Mouse (Mus musculus): Measurements from ENCODE around the gene Gnb1. TPM values are rescaled to one million over a fixed set of nuclear protein-coding genes. Genes with fewer than 3 reads are reported as not detected.
"Not testable (repeated sequence)": the region's sequence is repeated elsewhere in the genome, so short reads cannot be mapped to it uniquely, and the experiment has no call there.

The Gnb1 gene
- total RNA-seq, 2 experiments from 2014 or later: 918 to 924 TPM

DNA sequence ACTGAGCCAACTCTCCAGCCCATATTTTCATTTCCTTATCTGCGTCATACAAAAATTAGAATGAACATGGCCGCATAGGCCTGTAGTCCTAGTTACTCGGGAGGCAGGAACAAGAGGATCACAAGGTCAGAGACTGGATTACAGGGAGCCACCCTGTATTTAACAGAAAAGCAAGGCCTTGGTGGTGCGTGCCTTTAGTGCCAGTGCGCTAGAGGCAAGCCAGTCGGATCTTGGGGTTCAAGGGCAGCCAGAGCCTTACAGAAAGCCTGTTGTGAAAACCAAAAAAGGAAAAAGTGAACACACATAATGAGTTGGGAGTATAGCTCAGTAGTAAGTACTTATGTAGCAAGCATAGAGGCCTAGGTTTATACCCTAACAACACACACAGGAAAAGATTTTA is 78.7 kb downstream of the Gnb1 start:
- intact Hi-C loops (cut with DNase I): loop anchor here (2.0 kb wide), 1 partner anchor 89 kb away; no protein-coding TSS in a partner anchor

DNA sequence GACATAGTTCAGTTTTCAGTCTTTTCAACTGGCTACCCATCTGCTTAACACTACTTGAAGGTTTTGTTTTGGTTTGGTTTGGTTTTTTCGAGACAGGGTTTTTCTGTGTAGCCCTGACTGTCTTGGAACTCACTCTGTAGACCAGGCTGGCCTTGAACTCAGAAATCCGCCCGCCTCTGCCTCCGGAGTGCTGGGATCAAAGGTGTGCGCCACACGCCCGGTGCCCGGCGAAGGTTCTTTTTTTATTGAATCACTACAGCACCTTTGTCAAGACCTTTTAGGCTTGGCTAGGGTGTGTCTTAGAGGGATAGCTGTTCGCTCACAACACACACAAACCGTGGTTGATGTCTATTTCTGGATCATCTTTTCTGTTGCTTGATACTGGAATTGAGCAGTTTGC is 79.2 kb downstream of the Gnb1 start:
- DNase-seq (ENCODE audit: low spot score in 2 of 2); intact Hi-C loops (cut with DNase I): not testable (repeated sequence)

More for the DNA sequence above, 78.7 kb downstream of the Gnb1 start:
- DNase-seq (ENCODE audit: low spot score in 2 of 2): no peak

DNA sequence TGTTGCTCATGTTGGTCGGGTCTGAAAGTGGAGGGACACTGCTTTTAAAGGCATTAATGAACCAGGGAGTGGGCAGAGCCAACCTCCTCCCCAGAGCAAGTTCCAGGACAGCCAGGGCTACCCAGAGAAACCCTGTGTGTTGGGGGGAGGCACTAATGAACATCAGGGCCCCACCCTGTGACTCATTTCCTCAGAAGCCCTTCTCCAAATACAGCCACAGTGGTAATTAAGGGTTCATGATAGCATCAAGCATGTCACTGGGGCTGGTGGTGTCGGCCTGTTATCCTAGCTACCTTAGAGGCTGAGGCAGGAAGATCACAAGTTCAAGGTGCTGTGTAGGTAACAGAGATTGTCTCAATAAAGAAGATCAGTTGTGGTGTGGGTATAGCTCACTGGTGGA is 80.3 kb downstream of the Gnb1 start:
- no peak for DNase-seq (ENCODE audit: low spot score in 2 of 2)
- intact Hi-C loops (cut with DNase I): no loop called here

DNA sequence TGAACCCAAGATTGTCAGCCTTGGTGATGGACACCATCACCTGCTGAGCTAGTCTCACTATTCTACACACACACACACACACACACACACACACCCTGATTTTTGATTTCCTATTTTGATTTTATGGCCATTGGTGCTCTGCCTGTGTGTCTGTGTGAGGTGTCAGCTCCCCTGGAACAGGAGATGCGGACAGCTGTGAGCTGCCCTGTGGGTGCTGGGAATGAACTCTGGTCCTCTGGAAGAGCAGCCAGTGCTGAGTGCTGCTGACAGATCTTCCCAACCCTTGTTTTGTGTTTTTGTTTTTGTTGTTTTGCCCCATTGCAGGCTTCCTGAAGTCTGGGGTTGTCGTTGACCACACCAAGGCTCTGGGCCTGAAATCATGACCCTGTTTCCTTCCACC is 82.0 kb downstream of the Gnb1 start:
- no peak for DNase-seq (ENCODE audit: low spot score in 2 of 2)
- intact Hi-C loops (cut with DNase I): no loop called here

DNA sequence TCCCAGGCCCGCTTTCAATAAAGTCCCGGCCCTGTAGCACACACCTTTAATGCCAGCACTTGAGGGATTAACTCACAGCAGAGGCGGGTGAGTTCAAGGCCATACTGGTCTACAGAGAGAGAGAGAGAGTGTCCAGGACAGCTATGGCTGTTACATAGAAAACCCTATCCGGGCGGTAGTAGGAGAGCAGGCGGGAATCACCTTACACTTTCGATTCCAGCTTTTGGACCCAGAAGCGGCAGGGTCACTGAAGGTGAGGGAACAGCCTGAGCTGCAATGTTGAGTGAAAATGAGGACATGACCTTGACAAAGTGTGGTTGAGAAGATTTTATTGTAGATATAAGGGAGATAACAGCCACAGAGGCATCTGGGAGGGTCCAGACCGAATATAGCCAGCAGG is 82.7 kb downstream of the Gnb1 start:
- intact Hi-C loops (cut with DNase I): no loop called here
- no peak for DNase-seq (ENCODE audit: low spot score in 2 of 2)

DNA sequence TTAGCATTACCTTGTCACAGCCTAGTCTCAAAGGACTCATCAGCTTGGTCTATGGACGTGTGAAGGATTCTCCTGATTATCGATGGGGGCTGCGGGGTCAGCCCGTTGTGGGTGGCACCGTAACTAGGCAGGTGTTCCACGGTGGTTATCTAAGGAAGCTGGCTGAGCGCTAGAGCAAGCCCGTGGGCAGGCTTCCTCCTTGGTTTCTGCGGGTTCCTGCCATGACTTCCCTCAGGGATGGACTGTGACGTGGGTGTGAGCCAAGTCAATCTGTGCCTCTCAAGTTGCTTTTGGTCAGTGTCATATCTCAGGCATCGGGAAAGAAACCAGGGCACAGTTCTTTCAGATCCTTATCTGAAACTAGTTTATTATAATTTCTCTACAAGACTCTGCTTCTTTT is 83.8 kb downstream of the Gnb1 start:
- intact Hi-C loops (cut with DNase I): no loop called here
- no peak for DNase-seq (ENCODE audit: low spot score in 2 of 2)

DNA sequence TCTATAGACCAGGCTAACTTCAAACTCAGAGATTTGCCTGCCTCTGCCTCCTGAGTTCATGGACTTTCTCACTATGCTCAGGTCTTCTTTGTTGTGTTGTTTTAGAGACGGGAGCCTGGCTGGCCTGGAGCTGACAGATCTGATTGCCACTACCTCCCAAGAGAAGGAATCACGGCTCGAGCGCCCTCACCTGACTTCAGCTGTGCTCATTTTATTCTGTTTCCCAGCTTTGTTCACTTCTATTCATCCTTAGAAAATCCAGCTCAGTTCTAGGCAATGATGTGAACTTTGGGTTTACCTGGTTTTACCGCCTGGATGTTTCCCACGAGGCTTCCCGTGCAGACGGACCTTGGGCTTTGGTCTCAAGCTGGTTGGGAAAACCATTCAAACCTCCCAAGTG is 84.4 kb downstream of the Gnb1 start:
- no peak for DNase-seq (ENCODE audit: low spot score in 2 of 2)
- intact Hi-C loops (cut with DNase I): no loop called here

DNA sequence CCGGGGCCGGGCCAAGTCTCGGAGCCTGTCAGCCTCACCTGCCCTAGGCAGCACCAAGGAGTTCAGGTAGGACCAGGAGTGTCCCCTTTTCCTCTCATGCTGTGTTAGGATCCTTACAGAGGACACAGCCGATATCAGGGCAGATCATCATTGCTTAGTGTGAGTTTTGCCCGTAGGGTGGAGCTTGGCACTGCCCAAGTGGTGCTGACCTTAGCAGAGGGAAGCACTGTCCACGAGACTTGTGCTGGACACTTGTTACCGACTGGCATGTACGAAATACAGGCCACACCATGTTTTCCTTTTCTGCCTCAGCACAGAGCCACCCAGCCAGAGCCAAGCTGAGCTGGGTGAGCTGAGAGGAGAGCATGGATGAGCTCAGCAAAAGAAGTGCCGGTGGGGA is 86.0 kb downstream of the Gnb1 start:
- intact Hi-C loops (cut with DNase I): no loop called here
- no peak for DNase-seq (ENCODE audit: low spot score in 2 of 2)

DNA sequence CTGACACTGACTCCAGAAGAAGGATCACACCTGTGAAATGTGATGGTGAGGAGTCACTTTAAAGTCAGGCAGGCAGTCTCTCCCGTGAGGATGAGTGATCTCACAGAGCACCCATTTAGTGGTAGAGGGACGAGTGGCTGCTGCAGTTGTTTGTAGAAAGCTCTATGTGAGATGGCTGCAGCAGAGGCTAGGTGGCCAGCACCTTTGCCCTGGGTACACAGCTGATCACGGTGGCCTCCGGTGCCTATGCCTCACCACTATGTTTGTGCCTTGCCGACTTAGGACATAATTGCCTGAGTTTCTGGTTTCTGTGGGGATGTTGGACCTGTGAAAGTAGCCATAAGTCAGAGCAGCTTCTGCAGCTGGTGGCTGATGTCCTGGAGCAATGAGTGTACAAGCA is 86.6 kb downstream of the Gnb1 start:
- intact Hi-C loops (cut with DNase I): no loop called here

DNA sequence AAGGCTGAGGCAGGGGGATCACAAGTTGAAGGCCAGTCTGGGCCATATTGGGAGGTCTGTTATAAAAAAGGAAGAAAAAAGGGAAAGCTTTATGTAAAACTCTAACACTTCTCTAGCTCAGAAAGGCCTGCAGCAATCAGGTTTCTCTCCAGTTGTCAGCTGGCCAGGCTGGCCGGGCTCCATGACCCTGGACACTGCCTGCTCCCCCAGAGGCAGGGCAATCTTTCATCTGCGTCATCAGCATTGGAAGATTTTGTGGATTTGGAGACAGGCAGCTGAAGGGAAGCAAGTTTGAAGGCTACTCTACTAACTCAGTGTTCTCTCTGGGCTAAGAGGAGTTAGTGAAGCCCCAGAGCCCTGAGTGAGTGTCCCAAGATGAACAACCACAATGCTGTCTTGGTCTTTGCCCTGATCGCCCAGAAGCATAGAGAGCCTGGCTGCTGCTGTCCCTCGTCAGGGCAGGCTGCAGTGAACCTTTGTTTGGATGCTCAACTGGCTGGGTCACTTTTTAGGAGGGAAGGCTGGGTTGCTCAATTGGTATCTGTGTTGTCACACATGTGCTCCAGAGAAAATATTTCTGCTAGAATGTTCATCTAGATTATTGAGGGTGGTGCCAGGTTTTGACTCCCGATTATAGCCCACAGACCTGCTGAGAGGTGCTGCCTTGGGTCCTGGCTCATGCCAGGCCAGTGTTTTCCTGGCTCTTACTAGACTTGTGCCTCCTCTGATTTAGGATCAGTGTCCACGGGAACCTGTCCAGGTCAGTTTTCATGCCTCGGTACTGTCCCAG is 87.4 kb downstream of the Gnb1 start:
- DNase-seq (ENCODE audit: low spot score in 2 of 2): no peak
- intact Hi-C loops (cut with DNase I): no loop called here

More for the DNA sequence above, 86.6 kb downstream of the Gnb1 start:
- DNase-seq (ENCODE audit: low spot score in 2 of 2): no peak

DNA sequence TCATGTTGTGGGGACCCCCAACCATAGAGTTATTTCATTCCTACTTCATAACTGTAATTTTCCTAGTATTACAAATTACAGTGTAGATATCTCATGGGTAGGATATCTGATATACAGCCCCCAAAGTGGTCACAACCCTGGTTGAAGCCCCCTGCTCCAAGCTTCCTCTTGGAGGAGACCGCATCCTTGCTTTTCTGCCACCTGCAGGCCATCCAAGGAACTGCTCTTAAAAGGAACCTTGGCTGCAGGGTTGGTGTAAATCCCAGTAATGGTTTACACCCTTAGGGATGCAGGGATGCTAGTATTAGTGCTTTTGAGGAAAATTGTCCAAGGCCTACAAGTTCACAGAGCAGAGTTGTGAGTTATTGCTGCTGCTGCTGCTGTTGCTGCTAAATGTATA is 89.3 kb downstream of the Gnb1 start:
- peak; percentile 53 to 56 for DNase-seq (ENCODE audit: low spot score in 2 of 2)
- intact Hi-C loops (cut with DNase I): loop anchor here (1.0 kb wide), 1 partner anchor 99 kb away; no protein-coding TSS in a partner anchor

DNA sequence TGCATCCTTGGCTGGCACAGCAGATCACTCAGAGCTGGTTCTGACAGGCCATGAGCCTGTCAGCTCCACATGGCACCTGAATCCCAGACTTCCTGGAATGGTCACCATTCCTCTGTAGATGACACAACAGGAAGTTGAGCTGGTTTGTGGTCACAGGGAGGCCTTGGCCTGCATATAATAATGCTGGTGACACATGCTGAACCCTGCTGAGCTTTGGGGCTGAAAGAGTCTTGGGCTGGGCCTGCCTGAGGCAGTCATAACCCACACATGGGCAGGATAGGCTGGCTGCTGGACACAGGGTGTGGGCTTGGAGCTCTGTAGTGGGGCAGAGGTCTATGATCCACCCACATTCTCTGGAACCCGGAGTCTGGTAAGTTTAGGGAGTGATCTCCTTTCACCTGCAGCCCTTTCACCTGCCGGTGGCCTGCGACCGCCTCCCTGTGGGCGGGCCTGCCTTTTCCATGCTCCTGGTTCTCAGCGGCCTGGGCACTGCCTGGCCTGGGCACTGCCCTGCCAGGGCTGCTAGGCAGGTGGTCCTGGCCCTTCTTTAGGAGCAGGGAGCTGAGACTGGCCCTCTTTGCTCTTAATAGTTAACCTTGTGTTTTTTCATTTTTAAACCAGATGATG is 91.2 kb downstream of the Gnb1 start:
- intact Hi-C loops (cut with DNase I): no loop called here
- DNase-seq (ENCODE audit: low spot score in 2 of 2): no peak

DNA sequence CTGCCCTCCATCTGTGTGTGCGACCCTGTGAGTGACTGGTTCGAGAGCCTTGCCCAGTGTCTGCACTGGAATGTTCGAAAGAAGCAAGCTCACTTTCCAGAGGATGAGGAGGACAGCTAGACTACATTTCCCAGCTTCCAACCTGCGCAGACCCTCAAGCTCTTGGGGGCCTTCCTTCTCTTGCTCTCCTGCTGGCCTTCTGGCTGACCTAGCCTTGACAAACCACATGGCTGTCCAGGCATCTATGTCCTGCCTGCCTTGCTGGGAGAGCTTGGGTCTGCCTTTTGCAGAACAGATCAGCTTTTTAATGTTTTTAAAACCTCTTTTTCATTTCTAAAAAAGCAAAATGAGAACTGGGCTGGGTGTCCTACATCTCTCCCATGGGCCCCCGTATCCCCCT is 98.2 kb downstream of the Gnb1 start:
- DNase-seq (ENCODE audit: low spot score in 2 of 2): no peak
- intact Hi-C loops (cut with DNase I): no loop called here

DNA sequence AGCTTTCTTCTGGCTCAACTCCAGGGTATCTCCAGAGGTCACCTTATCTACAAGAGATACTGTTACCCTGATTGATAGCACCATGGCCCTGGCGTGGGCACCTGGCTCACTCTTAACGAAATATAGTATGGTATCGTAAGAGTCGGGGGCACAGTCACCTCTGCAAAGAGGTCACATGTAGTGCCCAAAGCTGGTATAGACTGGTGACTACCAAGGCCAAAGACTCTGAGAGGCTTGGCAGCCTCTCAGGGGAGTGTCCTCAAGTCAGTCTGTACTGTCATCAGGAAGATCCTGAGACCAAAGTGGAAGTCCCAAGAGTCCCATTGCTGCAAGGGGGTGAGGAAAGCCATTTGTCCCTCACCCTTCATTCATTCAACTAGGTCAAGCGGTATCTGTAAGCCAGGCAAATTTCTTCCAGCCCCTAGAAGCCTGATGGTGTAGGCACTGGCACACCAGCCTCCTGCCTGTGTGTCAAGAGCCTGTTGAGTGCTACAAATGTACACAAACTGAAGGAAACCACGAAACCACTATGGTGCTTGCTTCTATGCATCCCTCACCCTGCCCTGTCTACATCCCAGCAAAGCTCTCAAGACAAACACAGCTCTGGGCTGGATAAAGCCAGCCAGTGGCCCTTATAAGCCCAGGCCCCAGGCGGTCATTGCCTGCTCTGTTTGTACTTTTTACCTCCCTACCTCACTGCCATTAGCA is 100.0 kb downstream of the Gnb1 start:
- intact Hi-C loops (cut with DNase I): no loop called here
- no peak for DNase-seq (ENCODE audit: low spot score in 2 of 2)

DNA sequence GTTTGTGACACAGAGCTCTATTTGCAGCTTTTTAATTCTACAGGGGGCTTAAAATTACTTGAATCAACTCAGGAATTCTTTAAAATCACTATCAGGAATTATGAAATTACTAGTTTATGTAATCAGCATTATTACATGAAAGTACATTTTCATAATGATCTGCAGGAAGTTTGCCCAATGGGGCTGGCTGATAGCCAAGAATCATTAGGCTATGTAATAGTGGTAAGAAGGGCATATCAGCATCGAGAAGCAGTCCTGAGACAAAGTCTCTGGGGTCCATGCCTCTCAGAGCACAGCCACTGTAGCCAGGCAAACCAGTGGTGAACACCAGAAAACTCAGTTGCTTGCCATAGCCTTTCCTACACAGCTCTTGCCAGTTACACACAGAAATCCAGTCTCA is 102.6 kb downstream of the Gnb1 start:
- intact Hi-C loops (cut with DNase I): no loop called here
- DNase-seq (ENCODE audit: low spot score in 2 of 2): no peak

DNA sequence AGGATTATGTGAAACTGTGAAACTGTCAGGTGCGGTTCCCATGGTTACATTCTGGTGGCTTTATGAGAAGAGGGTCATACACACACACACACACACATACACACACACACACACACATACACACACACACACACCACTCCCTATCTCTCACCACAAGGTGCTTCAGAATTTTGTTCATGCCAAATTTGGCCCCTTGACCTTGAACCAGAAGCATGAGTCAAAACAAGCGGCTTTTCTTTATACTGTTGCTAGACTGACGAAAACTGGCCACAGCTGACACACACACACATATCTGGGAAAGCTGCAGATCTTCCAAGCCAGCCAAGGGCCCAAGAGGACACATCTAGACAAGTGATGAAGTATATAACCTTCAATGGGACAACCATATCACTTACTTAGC is 104.6 kb downstream of the Gnb1 start:
- DNase-seq (ENCODE audit: low spot score in 2 of 2): no peak
- intact Hi-C loops (cut with DNase I): no loop called here

DNA sequence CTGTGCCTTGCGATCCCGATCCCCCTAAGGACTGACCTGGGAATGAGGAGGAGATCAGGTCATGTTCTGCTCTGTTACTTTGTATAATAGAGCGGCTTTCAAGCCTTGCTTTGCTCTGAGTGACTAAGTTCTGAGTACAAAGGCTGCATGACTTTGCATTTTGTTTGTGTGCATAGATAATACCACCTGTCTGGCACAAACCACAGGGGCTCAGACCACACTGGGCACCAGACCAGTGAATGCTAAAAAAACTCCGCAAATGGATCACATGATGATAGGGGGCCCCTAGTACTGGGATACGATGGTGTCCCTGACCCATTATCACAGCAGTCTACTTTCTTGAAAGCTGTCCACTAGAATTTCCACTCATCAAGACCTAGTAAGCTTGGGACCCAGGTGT is 105.4 kb downstream of the Gnb1 start:
- intact Hi-C loops (cut with DNase I): no loop called here
- DNase-seq (ENCODE audit: low spot score in 2 of 2): no peak

DNA sequence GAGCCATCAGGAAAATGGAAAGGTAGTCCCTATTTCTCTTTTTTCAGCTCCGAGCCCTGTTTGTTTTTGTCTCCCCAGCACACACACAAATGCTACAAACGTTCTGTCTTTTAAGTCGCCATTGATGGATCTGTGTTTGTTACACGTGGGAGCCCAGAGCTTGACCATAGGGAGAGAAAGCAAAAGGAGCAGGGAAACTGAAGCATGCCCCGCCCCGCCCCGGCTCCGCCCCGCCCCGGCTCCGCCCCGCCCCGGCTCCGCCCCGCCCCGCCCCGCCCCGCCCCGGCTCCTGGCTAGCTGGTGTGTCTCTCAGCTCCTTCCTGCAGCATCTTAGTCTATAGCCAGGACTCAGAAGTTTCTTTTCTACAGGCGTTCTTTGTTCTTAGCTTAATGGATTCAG is 107.4 kb downstream of the Gnb1 start:
- intact Hi-C loops (cut with DNase I): no loop called here
- no peak for DNase-seq (ENCODE audit: low spot score in 2 of 2)

DNA sequence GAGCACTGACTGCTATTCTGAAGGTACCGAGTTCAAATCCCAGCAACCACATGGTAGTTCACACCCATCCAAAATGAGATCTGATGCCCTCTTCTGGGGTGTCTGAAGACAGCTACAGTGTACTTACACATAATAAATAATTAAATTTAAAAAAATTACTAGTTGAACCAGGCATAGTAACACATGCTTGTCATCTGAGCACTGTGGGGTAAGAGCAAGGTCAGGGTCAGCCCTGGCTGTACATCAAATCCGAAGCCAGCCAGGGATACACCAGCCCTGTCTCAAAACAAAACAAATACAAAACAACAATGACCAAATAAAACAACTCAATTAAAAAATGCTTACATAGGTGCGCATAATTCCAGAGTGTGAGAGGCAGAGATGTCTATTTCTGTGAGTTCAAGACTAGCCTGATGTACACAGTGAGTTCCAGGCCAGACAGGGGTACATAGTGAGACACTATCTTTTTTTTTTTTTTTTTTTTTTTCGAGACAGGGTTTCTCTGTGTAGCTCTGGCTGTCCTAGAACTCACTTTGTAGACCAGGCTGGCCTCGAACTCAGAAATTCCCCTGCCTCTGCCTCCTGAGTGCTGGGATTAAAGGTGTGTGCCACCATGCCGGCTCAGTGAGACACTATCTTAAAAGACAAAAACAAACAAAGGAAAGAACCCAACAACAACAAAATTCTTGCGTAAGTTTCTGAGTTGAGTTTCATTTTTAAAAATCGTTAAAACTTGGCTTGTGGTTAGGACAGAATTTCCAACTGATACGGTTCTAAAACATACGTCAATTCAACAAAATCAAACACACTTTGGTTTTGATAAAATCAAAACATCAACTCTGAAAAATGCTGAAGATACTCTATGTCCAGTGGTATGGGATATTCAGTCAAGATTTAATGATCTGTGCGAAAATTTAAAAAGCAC is 109.0 kb downstream of the Gnb1 start:
- intact Hi-C loops (cut with DNase I): no loop called here
- DNase-seq (ENCODE audit: low spot score in 2 of 2): no peak
